Mouse (Mus musculus) midbrain, embryonic 10.5 days (tissue): ENCODE measurements around the gene Prr12. TPM values are rescaled to one million over a fixed set of nuclear protein-coding genes. Genes with fewer than 3 reads are reported as not detected.
A peak's percentile ranks its signal among the peaks of the same experiment; 100 is the strongest.

ENCODE experiments used
- DNase-seq: peaks from one replicate; pipeline ENCODE4 v3.0.0-alpha.2; 2017; ENCODE audit warnings: low spot score
- H3K27ac ChIP-seq: fragments of 300-500 bp; sonication (generic); replicated peaks from 2 replicates; pipeline ENCODE4 v1.5.1; 2016; ENCODE audit warnings: mild to moderate bottlenecking
- H3K27me3 ChIP-seq: fragments of 300-500 bp; sonication (generic); 2 replicates; pipeline ENCODE4 v1.6.1; 2016; ENCODE audit warnings: low read depth, mild to moderate bottlenecking; ENCODE audit not compliant: poor library complexity, severe bottlenecking
- H3K36me3 ChIP-seq: fragments of 300-500 bp; sonication (generic); 2 replicates; pipeline ENCODE4 v1.6.1; 2016; ENCODE audit warnings: mild to moderate bottlenecking, moderate library complexity
- H3K4me1 ChIP-seq: fragments of 300-500 bp; sonication (generic); 2 replicates; pipeline ENCODE4 v1.6.1; 2016
- H3K4me3 ChIP-seq: fragments of 300-500 bp; sonication (generic); 2 replicates; pipeline ENCODE4 v1.5.1; 2016; ENCODE audit warnings: mild to moderate bottlenecking, moderate library complexity
- H3K9me3 ChIP-seq: fragments of 300-500 bp; sonication (generic); replicated peaks from 2 replicates; pipeline ENCODE4 v1.6.1; 2016; ENCODE audit warnings: mild to moderate bottlenecking
- WGBS: fragments of 180-500 bp; shearing (Covaris S2); methylation state at CpG from one replicate; pipeline ENCODE4 v1.1.7; 2016; 5-methylcytosine and 5-hydroxymethylcytosine counted together
- polyA plus RNA-seq: library from polyadenylated mRNA; unstranded; fragments of >200 nt; fragmentation: Nextera tagmentation; extraction: Ambion mirVana; gene quantifications from 2 replicates; pipeline ENCODE4 v1.2.1, GENCODE M21; 2016

The Prr12 gene
- polyA plus RNA-seq, 1 experiment from 2014 or later, result 11.3 TPM

- DNase-seq, result no peak
- Histone ChIP-seq H3K36me3 (peaks cover 33% of the 10 kb centered on the region), H3K27me3 (0 out of 2 replicates have a peak, but pooled peaks cover 5% of the 10 kb centered on the region), H3K27ac (no peak overlapping the region), H3K4me3 (peak overlapping the region; percentile 64; the same call in 1 of the 2 replicates), H3K9me3 (no peaks in the 10 kb centered on the region), H3K4me1 (peaks cover 31% of the 10 kb centered on the region)
- 82% methylated on average over 13 of the region's 13 CpGs for WGBS
These were observed 37.7 kb upstream of the Prr12 start for GRCm38 (mm10) chr7:45090251-45090977.

GRCm38 (mm10) chr7:45088597-45088996 lies 35.9 kb upstream of the Prr12 start:
- H3K9me3 ChIP-seq, result no peaks in the 10 kb centered on the region
- peaks cover 28% of the 10 kb centered on the region for H3K4me1 ChIP-seq
- no peak overlapping the region for H3K4me3 ChIP-seq
- no peak for DNase-seq
- 0 out of 2 replicates have a peak, but pooled peaks cover 5% of the 10 kb centered on the region for H3K27me3 ChIP-seq
- WGBS, result 94% methylated on average over 17 of the region's 17 CpGs
- no peak overlapping the region for H3K27ac ChIP-seq
- peaks cover 45% of the 10 kb centered on the region for H3K36me3 ChIP-seq

DNA sequence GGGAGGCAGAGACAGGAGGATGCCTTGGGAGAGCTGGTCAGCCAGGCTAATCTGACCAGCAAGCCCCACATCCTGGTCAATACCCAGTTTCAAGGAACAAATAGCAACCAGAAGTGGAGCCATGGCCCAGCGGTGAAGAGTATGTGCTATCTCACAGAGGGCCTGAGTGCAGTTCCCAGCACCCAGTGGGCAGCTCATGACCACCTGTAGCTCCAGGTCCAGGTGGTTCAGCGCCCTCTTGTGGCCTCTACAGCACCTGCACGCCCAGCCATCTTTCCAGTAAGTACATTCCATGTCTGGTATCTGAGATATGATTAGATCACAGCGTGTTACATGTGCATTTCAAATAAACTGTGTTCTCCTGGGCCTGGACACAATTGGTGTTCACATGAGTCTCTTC lies 33.4 kb upstream of the Prr12 start:
- 76% methylated on average over 4 of the region's 4 CpGs for WGBS
- no peak for DNase-seq
- Histone ChIP-seq H3K9me3 (no peaks in the 10 kb centered on the region), H3K27ac (no peak overlapping the region), H3K27me3 (0 out of 2 replicates have a peak, but pooled peaks cover 2% of the 10 kb centered on the region), H3K36me3 (peaks cover 60% of the 10 kb centered on the region), H3K4me1 (peaks cover 8% of the 10 kb centered on the region), H3K4me3 (no peak overlapping the region)

DNA sequence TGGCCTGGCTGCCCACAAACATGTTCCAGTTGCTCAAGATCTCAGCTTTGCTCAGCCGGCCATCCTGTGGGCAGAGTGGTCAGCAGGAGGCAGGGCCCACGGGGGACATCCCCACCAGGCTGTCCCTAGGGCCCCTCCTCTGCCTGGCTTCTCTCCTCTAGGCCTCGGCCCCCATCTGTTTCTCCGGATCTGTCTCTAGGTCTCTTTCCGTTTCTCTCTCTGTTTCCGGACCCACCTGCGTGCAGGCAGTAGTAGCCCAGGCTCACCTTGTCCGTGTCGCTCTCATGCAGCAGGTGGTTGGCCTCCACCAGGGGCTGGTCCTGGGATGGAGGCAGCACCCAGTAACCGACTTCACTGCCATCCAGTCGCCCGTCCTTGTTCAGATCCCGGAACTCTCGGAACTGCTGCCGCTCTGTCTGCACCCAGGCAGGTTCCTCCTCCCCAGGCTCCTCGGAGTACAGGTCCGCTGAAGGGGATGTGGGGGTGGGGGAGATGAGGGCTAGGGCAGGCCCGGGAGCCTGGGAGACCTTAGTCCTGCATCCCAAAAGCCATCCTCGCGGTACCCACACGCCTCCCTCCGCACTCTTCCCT lies 30.7 kb upstream of the Prr12 start:
- no peak for DNase-seq
- no peaks in the 10 kb centered on the region for H3K9me3 ChIP-seq
- 0 out of 2 replicates have a peak, but pooled peaks cover 2% of the 10 kb centered on the region for H3K4me1 ChIP-seq
- H3K36me3 ChIP-seq, result peaks cover 56% of the 10 kb centered on the region
- WGBS, result 81% methylated on average over 22 of the region's 22 CpGs
- no peaks in the 10 kb centered on the region for H3K27me3 ChIP-seq
- peak overlapping the region; percentile 24; the same call in 1 of the 2 replicates for H3K4me3 ChIP-seq
- peak overlapping the region; percentile 33; the same call in 1 of the 2 replicates for H3K27ac ChIP-seq

- Histone ChIP-seq H3K4me3 (0 out of 2 replicates have a peak overlapping the region, but pooled peaks have one; percentile 24), H3K9me3 (no peaks in the 10 kb centered on the region), H3K27ac (peak overlapping the region; percentile 33; the same call in 1 of the 2 replicates), H3K4me1 (0 out of 2 replicates have a peak, but pooled peaks cover 2% of the 10 kb centered on the region), H3K36me3 (peaks cover 52% of the 10 kb centered on the region), H3K27me3 (no peaks in the 10 kb centered on the region)
- no peak for DNase-seq
- WGBS, result 79% methylated on average over 25 of the region's 25 CpGs
These were observed 30.0 kb upstream of the Prr12 start for GRCm38 (mm10) chr7:45082401-45083299.

DNA sequence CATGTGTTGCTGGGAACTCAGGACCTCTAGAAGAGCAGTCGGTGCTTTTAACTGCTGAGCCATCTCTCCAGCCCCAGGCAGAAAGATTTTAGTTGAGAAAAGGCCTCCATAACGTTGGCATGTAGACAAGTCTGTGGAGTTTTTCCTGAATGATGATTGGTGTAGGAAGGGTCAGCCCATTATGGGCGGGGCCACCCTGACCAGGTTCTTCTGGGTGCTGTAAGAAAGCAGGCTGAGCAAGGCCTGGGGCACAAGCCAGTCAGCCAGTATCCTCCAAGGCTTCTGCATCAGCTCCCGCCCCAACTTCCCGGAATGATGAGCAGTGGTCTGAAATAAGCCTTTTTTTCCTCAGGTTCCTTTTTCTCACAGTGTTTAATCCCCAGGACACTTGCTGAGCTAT lies 28.3 kb upstream of the Prr12 start:
- Histone ChIP-seq H3K9me3 (no peaks in the 10 kb centered on the region), H3K27me3 (no peaks in the 10 kb centered on the region), H3K4me1 (0 out of 2 replicates have a peak, but pooled peaks cover 2% of the 10 kb centered on the region), H3K36me3 (peaks cover 52% of the 10 kb centered on the region), H3K27ac (no peak overlapping the region), H3K4me3 (no peak overlapping the region)
- DNase-seq, result no peak
- WGBS, result 44% methylated on average over 5 of the region's 5 CpGs

- 2% methylated on average over 10 of the region's 10 CpGs for WGBS
- Histone ChIP-seq H3K27ac (no peak overlapping the region), H3K27me3 (no peaks in the 10 kb centered on the region), H3K9me3 (no peaks in the 10 kb centered on the region), H3K36me3 (peaks cover 53% of the 10 kb centered on the region), H3K4me3 (peak overlapping the region; percentile 23; the same call in 1 of the 2 replicates), H3K4me1 (0 out of 2 replicates have a peak, but pooled peaks cover 2% of the 10 kb centered on the region)
- DNase-seq, result peak; percentile 88
These were observed 27.2 kb upstream of the Prr12 start for GRCm38 (mm10) chr7:45079856-45080255.

DNA sequence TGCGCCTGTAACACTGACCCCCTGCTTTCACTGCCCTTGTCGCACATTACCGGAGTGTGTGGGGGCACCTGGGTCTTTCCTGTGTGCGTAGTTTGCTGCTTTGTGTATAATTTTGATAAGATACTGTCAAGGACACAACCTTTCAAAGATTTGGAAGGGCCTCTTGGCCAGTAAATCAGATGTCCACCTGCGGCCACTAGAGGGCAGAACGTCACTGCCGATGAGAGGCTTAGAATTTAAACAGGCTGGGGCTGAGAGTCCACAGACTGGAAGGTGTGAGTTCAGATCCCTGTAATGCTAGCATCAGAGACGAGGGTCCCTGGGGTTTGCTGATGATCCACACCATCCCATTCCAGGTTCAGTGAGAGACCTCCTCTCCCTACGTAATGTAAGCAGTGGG lies 25.8 kb upstream of the Prr12 start:
- no peak overlapping the region for H3K4me3 ChIP-seq
- H3K36me3 ChIP-seq, result peaks cover 58% of the 10 kb centered on the region
- peak; percentile 78 for DNase-seq
- H3K27ac ChIP-seq, result no peak overlapping the region
- no peaks in the 10 kb centered on the region for H3K9me3 ChIP-seq
- H3K4me1 ChIP-seq, result 0 out of 2 replicates have a peak, but pooled peaks cover 2% of the 10 kb centered on the region
- WGBS, result 43% methylated on average over 9 of the region's 9 CpGs
- no peaks in the 10 kb centered on the region for H3K27me3 ChIP-seq

DNA sequence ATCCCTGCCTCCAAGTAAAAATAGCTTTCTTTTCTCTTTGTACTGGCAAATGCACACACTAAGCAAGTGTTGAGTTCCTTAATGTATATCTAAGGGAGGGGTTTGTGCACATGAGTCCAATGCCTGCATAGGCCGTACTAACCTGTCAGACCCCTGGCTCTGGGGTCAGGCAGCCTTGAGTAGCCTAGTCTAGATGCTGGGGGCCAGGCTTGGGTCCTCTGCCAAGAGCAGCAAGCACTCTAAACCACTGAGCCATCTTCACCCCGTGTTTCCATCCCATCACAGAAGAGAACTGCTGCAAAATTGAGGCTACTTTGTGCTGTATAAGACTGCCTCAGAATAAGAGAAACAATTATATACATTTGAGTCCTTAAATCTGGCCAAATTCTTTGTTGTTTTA lies 25.1 kb upstream of the Prr12 start:
- peaks cover 53% of the 10 kb centered on the region for H3K36me3 ChIP-seq
- no peak overlapping the region for H3K4me3 ChIP-seq
- 91% methylated on average over 2 of the region's 2 CpGs for WGBS
- H3K27ac ChIP-seq, result no peak overlapping the region
- H3K4me1 ChIP-seq, result no peaks in the 10 kb centered on the region
- H3K27me3 ChIP-seq, result no peaks in the 10 kb centered on the region
- DNase-seq, result no peak
- H3K9me3 ChIP-seq, result no peaks in the 10 kb centered on the region

- Histone ChIP-seq H3K27me3 (no peaks in the 10 kb centered on the region), H3K4me1 (no peaks in the 10 kb centered on the region), H3K36me3 (peaks cover 48% of the 10 kb centered on the region), H3K27ac (no peak overlapping the region), H3K9me3 (no peaks in the 10 kb centered on the region), H3K4me3 (no peak overlapping the region)
- no peak for DNase-seq
- WGBS, result 92% methylated on average over 14 of the region's 14 CpGs
These were observed 24.6 kb upstream of the Prr12 start for GRCm38 (mm10) chr7:45077322-45077721.

GRCm38 (mm10) chr7:45076501-45076900 lies 23.8 kb upstream of the Prr12 start:
- Histone ChIP-seq H3K36me3 (peaks cover 46% of the 10 kb centered on the region), H3K9me3 (no peaks in the 10 kb centered on the region), H3K4me1 (no peaks in the 10 kb centered on the region), H3K27me3 (no peaks in the 10 kb centered on the region), H3K27ac (no peak overlapping the region), H3K4me3 (no peak overlapping the region)
- 88% methylated on average over 30 of the region's 30 CpGs for WGBS
- no peak for DNase-seq

DNA sequence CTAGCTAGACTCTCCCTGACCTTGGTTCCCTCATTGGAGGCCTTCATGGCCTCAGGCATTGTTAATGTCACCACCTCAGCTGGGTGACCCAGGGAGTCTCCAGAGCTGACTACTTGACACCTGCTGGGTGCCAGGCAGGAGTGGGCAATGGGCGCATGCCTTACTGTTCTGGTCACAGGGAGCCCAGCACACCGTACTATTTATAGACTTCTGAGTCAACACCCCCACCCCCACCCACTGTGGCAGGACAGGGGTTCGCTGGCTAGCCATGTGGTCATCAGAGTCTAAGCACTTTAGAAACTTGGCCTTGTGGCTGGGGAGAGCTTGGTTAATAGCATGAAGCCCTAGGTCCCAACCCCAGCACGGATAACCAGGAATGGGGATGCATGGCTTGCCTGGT lies 22.7 kb upstream of the Prr12 start:
- H3K4me3 ChIP-seq, result no peak overlapping the region
- no peak overlapping the region for H3K27ac ChIP-seq
- no peaks in the 10 kb centered on the region for H3K27me3 ChIP-seq
- no peaks in the 10 kb centered on the region for H3K4me1 ChIP-seq
- H3K36me3 ChIP-seq, result peaks cover 46% of the 10 kb centered on the region
- WGBS, result 90% methylated on average over 4 of the region's 4 CpGs
- no peak for DNase-seq
- no peaks in the 10 kb centered on the region for H3K9me3 ChIP-seq
